Mouse (Mus musculus) neural tube, embryonic 10.5 days (tissue): ENCODE results near the gene Tmem198b.
A peak's percentile ranks its signal among the peaks of the same experiment; 100 is the strongest.
"Not testable (repeated sequence)": the region's sequence is repeated elsewhere in the genome, so short reads cannot be mapped to it uniquely, and the experiment has no call there.

Experiments used
- DNase-seq: peaks from one replicate; pipeline ENCODE4 v3.0.0-alpha.2; 2017; ENCODE audit warnings: low spot score; ENCODE audit errors: extremely low spot score

The Tmem198b gene

GRCm38 (mm10) chr10:128804271-128805091, at the start of gene Tmem198b:
Gene Tmem198b (minus strand): TSS chr10:128804370.
- peak; percentile 85 for DNase-seq

GRCm38 (mm10) chr10:128850339-128850738, 46.2 kb upstream of the Tmem198b start:
- no peak for DNase-seq

- no peak for DNase-seq
Measured at GRCm38 (mm10) chr10:128848426-128848825, 44.3 kb upstream of the Tmem198b start.

- no peak for DNase-seq
Measured at GRCm38 (mm10) chr10:128846664-128847063, 42.5 kb upstream of the Tmem198b start.

GRCm38 (mm10) chr10:128845516-128845915, 41.3 kb upstream of the Tmem198b start:
- no peak for DNase-seq

- DNase-seq, result no peak
Measured at GRCm38 (mm10) chr10:128843260-128843659, 39.1 kb upstream of the Tmem198b start.

- DNase-seq, result no peak
Measured at GRCm38 (mm10) chr10:128840612-128841011, 36.4 kb upstream of the Tmem198b start.

- DNase-seq, result no peak
Measured at GRCm38 (mm10) chr10:128839434-128839833, 35.3 kb upstream of the Tmem198b start.

GRCm38 (mm10) chr10:128837400-128837799, 33.2 kb upstream of the Tmem198b start:
- no peak for DNase-seq

- DNase-seq, result no peak
Measured at GRCm38 (mm10) chr10:128823821-128824220, 19.7 kb upstream of the Tmem198b start.

GRCm38 (mm10) chr10:128823087-128823486, 18.9 kb upstream of the Tmem198b start:
- not testable (repeated sequence) for DNase-seq

- DNase-seq, result no peak
Measured at GRCm38 (mm10) chr10:128822135-128822534, 18.0 kb upstream of the Tmem198b start.

- DNase-seq, result peak; percentile 100
Measured at GRCm38 (mm10) chr10:128821358-128822056, 17.3 kb upstream of the Tmem198b start, which contains the start of gene Ormdl2. Gene Ormdl2 (minus strand): TSS chr10:128821645.

GRCm38 (mm10) chr10:128820217-128820616, 16.0 kb upstream of the Tmem198b start:
- no peak for DNase-seq

- no peak for DNase-seq
Measured at GRCm38 (mm10) chr10:128817033-128817432, 12.9 kb upstream of the Tmem198b start, which contains the start of gene Sarnp. Gene Sarnp (plus strand): TSS chr10:128817333.

- no peak for DNase-seq
Measured at GRCm38 (mm10) chr10:128807018-128807417, 2.8 kb upstream of the Tmem198b start.

- no peak for DNase-seq
Measured at GRCm38 (mm10) chr10:128806086-128806485, 1.9 kb upstream of the Tmem198b start.

- peak; percentile 99 for DNase-seq
Measured at GRCm38 (mm10) chr10:128805092-128806000, 1.2 kb upstream of the Tmem198b start.

GRCm38 (mm10) chr10:128803771-128804270, 349 bp downstream of the Tmem198b start, which contains the start of gene Dnajc14:
Gene Dnajc14 (plus strand): TSS chr10:128804062.
- no peak for DNase-seq

GRCm38 (mm10) chr10:128803361-128803760, 809 bp downstream of the Tmem198b start:
- DNase-seq, result no peak

GRCm38 (mm10) chr10:128802956-128803355, 1.2 kb downstream of the Tmem198b start:
- DNase-seq, result no peak
